Mouse (Mus musculus): ENCODE data around the gene Nras.

DNA sequence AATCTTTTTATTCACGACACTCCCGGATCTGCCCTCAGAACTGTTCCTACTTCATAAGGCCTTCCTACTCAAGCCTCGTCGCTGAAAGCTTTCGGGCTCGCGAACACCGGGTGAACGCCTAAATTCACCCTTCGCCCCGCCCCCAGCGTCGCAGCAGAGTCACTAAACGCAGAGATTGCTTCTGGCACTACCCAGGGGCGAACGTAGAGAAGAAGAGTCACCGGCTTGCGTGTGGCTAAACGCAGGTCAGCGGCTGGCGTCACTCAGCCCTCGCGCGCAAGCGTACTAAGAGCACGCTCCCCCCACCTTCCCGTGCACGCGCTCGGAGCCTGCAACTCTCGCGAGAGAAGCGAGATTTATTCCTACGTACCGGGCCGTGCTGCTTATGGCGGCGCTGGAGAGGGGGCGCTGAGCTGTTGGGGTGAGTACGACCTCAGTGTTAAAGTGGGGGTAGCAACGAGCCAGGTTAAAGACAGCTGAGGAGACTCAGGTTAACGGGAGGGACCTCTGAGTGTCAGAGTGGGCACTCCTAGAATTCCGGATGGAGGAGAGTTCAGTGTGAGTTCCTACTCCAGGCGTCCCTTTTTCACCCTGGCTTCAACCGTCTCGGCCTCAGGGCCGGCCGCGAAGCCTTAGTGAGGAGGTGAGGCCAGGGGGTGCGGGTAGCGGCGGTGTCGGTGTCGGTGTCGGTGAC, 37.7 kb upstream of the Nras start, which contains the start of gene Csde1:
- TF ChIP-seq CTCF (IDR thresholded peaks at IDR 0.05; ENCODE audit: insufficient read depth, low read depth, low read length) (no peak), POLR2A (IDR thresholded peaks at IDR 0.05; ENCODE audit: insufficient read depth, low read depth, low read length) (peak; percentile 93)

Data from olfactory bulb, adult 2 months (tissue).